8 mouse cellular contexts compared by ENCODE assay signal in the genomic region with DNA sequence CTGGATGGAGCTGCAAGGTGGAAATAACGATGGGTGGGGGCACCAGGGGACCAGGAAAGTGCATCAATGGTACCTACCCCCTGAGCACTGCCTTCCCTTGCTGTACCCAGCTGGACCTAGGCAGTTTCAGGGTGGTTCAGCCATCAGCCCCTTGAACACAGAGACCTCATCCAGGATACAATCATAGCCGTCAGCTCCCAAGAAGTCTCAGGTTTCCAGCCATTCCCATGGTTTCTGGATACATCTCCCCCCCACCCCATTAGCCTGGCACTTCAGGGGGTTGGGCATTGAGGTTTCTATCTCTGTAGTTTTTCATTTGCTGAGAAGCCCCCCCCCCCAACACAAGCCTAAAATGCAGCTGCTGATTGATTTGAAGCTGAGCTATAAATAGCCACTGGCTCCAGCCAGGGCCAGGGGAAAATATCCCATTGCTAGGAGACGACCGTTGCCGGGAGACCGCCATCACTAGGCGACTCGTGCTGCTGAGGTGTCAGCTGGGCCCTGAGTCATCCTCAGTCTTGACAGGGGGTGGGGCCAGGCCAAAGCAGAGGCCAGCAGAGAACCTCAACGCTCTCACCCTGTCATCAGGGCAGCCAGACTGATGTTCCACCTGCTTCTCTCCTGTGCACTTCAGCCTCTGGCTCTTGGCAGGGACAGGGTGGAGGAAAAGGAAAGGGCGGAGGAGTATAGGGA. TPM values are rescaled to one million over a fixed set of nuclear protein-coding genes. Genes with fewer than 3 reads are reported as not detected.
DNase-seq lines count a peak whose midpoint lies in the region; ATAC-seq and TF ChIP-seq lines count a peak whose summit lies in the region.
"Had no signal": no experiment of that assay in that cellular context is flagged by ENCODE, and none has a peak within 500 bp of the region (broad histone marks: within the 10 kb centered on the region; RNA-seq: fewer than 3 reads in every experiment).

No protein-coding gene starts in this region.

- in situ Hi-C loops in Patski (cut with MboI; ENCODE audit: low pct_unique_long_range_greater_than_20kb): loop anchor here (5.0 kb wide), 2 partner anchors 36 to 71 kb away; no protein-coding TSS in a partner anchor

- POLR2A ChIA-PET in Patski (lab: Charles Lee): interaction anchor here (0.6 to 1.5 kb wide), 5 partner anchors 11 to 230 kb away, joined by 3 to 7 read pairs (median 4); a partner anchor contains a TSS

- H3K27ac ChIP-seq in intestine, embryonic 16.5 days (ENCODE audit: low read length): no peak overlapping the region
- H3K27ac ChIP-seq in midbrain, embryonic 15.5 days: peak overlapping the region; percentile 93
- H3K27ac ChIP-seq in liver, embryonic 12.5 days: no peak overlapping the region

- no peak for DNase-seq in Patski (ENCODE audit: low read depth, low spot score)
- peak; percentile 96 for DNase-seq in brain, embryonic 14.5 days (ENCODE audit: low read depth)
- peak; percentile 70 for DNase-seq in gastrocnemius, postnatal 14 days
- no peak for DNase-seq in thymus, postnatal 0 days (ENCODE audit: low spot score)

- H3K4me3 ChIP-seq in intestine, embryonic 16.5 days (ENCODE audit: low read length): no peak overlapping the region
- peak overlapping the region; percentile 18 for H3K4me3 ChIP-seq in midbrain, embryonic 15.5 days
- H3K4me3 ChIP-seq in liver, embryonic 12.5 days: no peak overlapping the region
- H3K4me3 ChIP-seq: megakaryocyte, embryonic 14.5 days had no signal

- no peaks in the 10 kb centered on the region for H3K9me3 ChIP-seq in intestine, embryonic 16.5 days (ENCODE audit: control insufficient read depth, low read length)
- no peaks in the 10 kb centered on the region for H3K9me3 ChIP-seq in midbrain, embryonic 15.5 days
- no peaks in the 10 kb centered on the region for H3K9me3 ChIP-seq in liver, embryonic 12.5 days (replicated peaks)
- H3K9me3 ChIP-seq: megakaryocyte, embryonic 14.5 days had no signal

- no peaks in the 10 kb centered on the region for H3K4me1 ChIP-seq in intestine, embryonic 16.5 days (ENCODE audit: control insufficient read depth, insufficient read depth, low read length)
- peaks cover 31% of the 10 kb centered on the region for H3K4me1 ChIP-seq in midbrain, embryonic 15.5 days
- no peaks in the 10 kb centered on the region; the same call in 1 of the 2 replicates for H3K4me1 ChIP-seq in liver, embryonic 12.5 days

- intact Hi-C loops in gastrocnemius, postnatal 14 days (cut with DNase I; ENCODE audit: low total_unique reads): loop anchor here (2.0 kb wide), 1 partner anchor 30 kb away; a partner anchor contains a TSS

- H3K27me3 ChIP-seq in Patski: no peaks in the 10 kb centered on the region
- H3K27me3 ChIP-seq in intestine, embryonic 16.5 days (replicated peaks; ENCODE audit: control insufficient read depth, insufficient read depth, low read length): no peaks in the 10 kb centered on the region
- H3K27me3 ChIP-seq in midbrain, embryonic 15.5 days (replicated peaks): no peaks in the 10 kb centered on the region
- peaks cover 54% of the 10 kb centered on the region for H3K27me3 ChIP-seq in liver, embryonic 12.5 days (replicated peaks)

- ATAC-seq in Patski: peak; percentile 61
- ATAC-seq in intestine, embryonic 16.5 days: peak; percentile 45
- peak; percentile 94 for ATAC-seq in midbrain, embryonic 15.5 days (replicated peaks)
- no peak for ATAC-seq in liver, embryonic 12.5 days

- CTCF ChIA-PET in Patski (lab: Charles Lee): interaction anchor here (0.7 to 2.3 kb wide), 3 partner anchors 40 to 71 kb away, joined by 3 to 9 read pairs (median 4); no protein-coding TSS in a partner anchor

- 11% methylated on average over 10 of the region's 10 CpGs for WGBS in intestine, embryonic 16.5 days
- 9% methylated on average over 10 of the region's 10 CpGs for WGBS in midbrain, embryonic 15.5 days
- WGBS in liver, embryonic 12.5 days (ENCODE audit: insufficient replicate concordance): 14% methylated on average over 10 of the region's 10 CpGs

- no peak for TF ChIP-seq POLR2A in brain, embryonic 14.5 days (IDR thresholded peaks at IDR 0.05; ENCODE audit: borderline replicate concordance, extremely low read depth, insufficient read depth, insufficient read length, poor library complexity, severe bottlenecking)

- TF ChIP-seq CTCF in Patski (IDR thresholded peaks at IDR 0.05): no peak
- TF ChIP-seq CTCF in brain, embryonic 14.5 days (IDR thresholded peaks at IDR 0.05; ENCODE audit: borderline replicate concordance, extremely low read depth, insufficient read depth, insufficient read length): no peak

- no peak overlapping the region for H3K4me2 ChIP-seq in intestine, embryonic 16.5 days (ENCODE audit: low read depth, low read length)
- H3K4me2 ChIP-seq in midbrain, embryonic 15.5 days: peak overlapping the region; percentile 43
- no peak overlapping the region for H3K4me2 ChIP-seq in liver, embryonic 12.5 days

- no peaks in the 10 kb centered on the region for H3K36me3 ChIP-seq in intestine, embryonic 16.5 days (ENCODE audit: control insufficient read depth, insufficient read depth, low read length)
- no peaks in the 10 kb centered on the region for H3K36me3 ChIP-seq in midbrain, embryonic 15.5 days (replicated peaks)
- H3K36me3 ChIP-seq in liver, embryonic 12.5 days: no peaks in the 10 kb centered on the region

- H3K9ac ChIP-seq in intestine, embryonic 16.5 days (ENCODE audit: low read depth, low read length): no peak overlapping the region
- peak overlapping the region; percentile 31 for H3K9ac ChIP-seq in midbrain, embryonic 15.5 days
- no peak overlapping the region for H3K9ac ChIP-seq in liver, embryonic 12.5 days

RNA-seq across cellular contexts. Expression of a gene that starts 5.9 kb away (rescaled TPM):
- polyA plus RNA-seq in Patski (2021): 4.0 TPM
- 91.8 and 101 TPM in 2 replicates for polyA plus RNA-seq in brain, embryonic 14.5 days (2012; rRNA removed)
- 1 to 10 TPM in 1 of 2 experiments, under 1 TPM in 1; 0.95 to 2.2 TPM for total RNA-seq in gastrocnemius, postnatal 14 days (2021)
- 2.2 and 2.4 TPM in 2 replicates for polyA plus RNA-seq in intestine, embryonic 16.5 days (2015; fragmentation: Nextera tagmentation; extraction: Ambion mirVana)
- polyA plus RNA-seq in midbrain, embryonic 15.5 days (2015; fragmentation: Nextera tagmentation; extraction: Ambion mirVana): 50.8 and 50.9 TPM in 2 replicates
- polyA plus RNA-seq in thymus, postnatal 0 days (2015; fragmentation: Nextera tagmentation; extraction: Ambion mirVana): 0.12 TPM in 1 of 2 replicates, not detected in the other
- 0.18 and 0.33 TPM in 2 replicates for polyA plus RNA-seq in liver, embryonic 12.5 days (2016; fragmentation: Nextera tagmentation; extraction: Ambion mirVana)

RNA-seq across cellular contexts. Expression of a gene that starts 6.0 kb away (rescaled TPM):
- polyA plus RNA-seq in Patski (2021): 39.8 TPM
- polyA plus RNA-seq in brain, embryonic 14.5 days (2012; rRNA removed): 107 and 109 TPM in 2 replicates
- 10 to 100 TPM; 46.6 to 60.9 TPM for total RNA-seq in gastrocnemius, postnatal 14 days (2021)
- polyA plus RNA-seq in intestine, embryonic 16.5 days (2015; fragmentation: Nextera tagmentation; extraction: Ambion mirVana): 34.6 and 37.0 TPM in 2 replicates
- 32.6 and 36.3 TPM in 2 replicates for polyA plus RNA-seq in midbrain, embryonic 15.5 days (2015; fragmentation: Nextera tagmentation; extraction: Ambion mirVana)
- polyA plus RNA-seq in thymus, postnatal 0 days (2015; fragmentation: Nextera tagmentation; extraction: Ambion mirVana): 68.5 and 71.6 TPM in 2 replicates
- polyA plus RNA-seq in liver, embryonic 12.5 days (2016; fragmentation: Nextera tagmentation; extraction: Ambion mirVana): 29.1 and 31.7 TPM in 2 replicates

RNA-seq across cellular contexts. Expression of a gene that starts 7.5 kb away (rescaled TPM):
- polyA plus RNA-seq in Patski (2021): 0.09 TPM
- polyA plus RNA-seq in brain, embryonic 14.5 days (2012; rRNA removed): 0.12 and 0.21 TPM in 2 replicates
- not detected for total RNA-seq in gastrocnemius, postnatal 14 days (2021)
- not detected in 2 replicates for polyA plus RNA-seq in intestine, embryonic 16.5 days (2015; fragmentation: Nextera tagmentation; extraction: Ambion mirVana)
- 1.3 TPM in 1 of 2 replicates, not detected in the other for polyA plus RNA-seq in midbrain, embryonic 15.5 days (2015; fragmentation: Nextera tagmentation; extraction: Ambion mirVana)
- not detected in 2 replicates for polyA plus RNA-seq in thymus, postnatal 0 days (2015; fragmentation: Nextera tagmentation; extraction: Ambion mirVana)
- polyA plus RNA-seq in liver, embryonic 12.5 days (2016; fragmentation: Nextera tagmentation; extraction: Ambion mirVana): not detected in 2 replicates

RNA-seq across cellular contexts. Expression of a gene that starts 10.3 kb away (rescaled TPM):
- polyA plus RNA-seq in Patski (2021): 73.5 TPM
- 93.9 and 145 TPM in 2 replicates for polyA plus RNA-seq in brain, embryonic 14.5 days (2012; rRNA removed)
- 10 to 100 TPM; 36.1 to 37.9 TPM for total RNA-seq in gastrocnemius, postnatal 14 days (2021)
- polyA plus RNA-seq in intestine, embryonic 16.5 days (2015; fragmentation: Nextera tagmentation; extraction: Ambion mirVana): 111 and 112 TPM in 2 replicates
- polyA plus RNA-seq in midbrain, embryonic 15.5 days (2015; fragmentation: Nextera tagmentation; extraction: Ambion mirVana): 92.6 and 93.7 TPM in 2 replicates
- polyA plus RNA-seq in thymus, postnatal 0 days (2015; fragmentation: Nextera tagmentation; extraction: Ambion mirVana): 126 and 131 TPM in 2 replicates
- 59.8 and 68.1 TPM in 2 replicates for polyA plus RNA-seq in liver, embryonic 12.5 days (2016; fragmentation: Nextera tagmentation; extraction: Ambion mirVana)

RNA-seq across cellular contexts. Expression of a gene that starts 16.6 kb away (rescaled TPM):
- polyA plus RNA-seq in Patski (2021): 0.30 TPM
- 0.08 and 0.11 TPM in 2 replicates for polyA plus RNA-seq in brain, embryonic 14.5 days (2012; rRNA removed)
- total RNA-seq in gastrocnemius, postnatal 14 days (2021): not detected
- polyA plus RNA-seq in intestine, embryonic 16.5 days (2015; fragmentation: Nextera tagmentation; extraction: Ambion mirVana): 0.16 and 0.27 TPM in 2 replicates
- polyA plus RNA-seq in midbrain, embryonic 15.5 days (2015; fragmentation: Nextera tagmentation; extraction: Ambion mirVana): 0.24 and 0.44 TPM in 2 replicates
- 0.27 and 0.47 TPM in 2 replicates for polyA plus RNA-seq in thymus, postnatal 0 days (2015; fragmentation: Nextera tagmentation; extraction: Ambion mirVana)
- 0.17 TPM in 1 of 2 replicates, not detected in the other for polyA plus RNA-seq in liver, embryonic 12.5 days (2016; fragmentation: Nextera tagmentation; extraction: Ambion mirVana)

Comparison
In these comparisons a context has a peak if more than half of its experiments do, and no peak if none do; other contexts are left out.
1. DNase-seq: peak in brain, embryonic 14.5 days (single experiment) and gastrocnemius, postnatal 14 days (single experiment); none in Patski (single experiment) and thymus, postnatal 0 days (single experiment).
2. RNA of a gene that starts 5.9 kb away (polyA plus RNA-seq): 91.8 to 101 TPM in brain, embryonic 14.5 days and 50.8 to 50.9 TPM in midbrain, embryonic 15.5 days; 4.0 TPM in Patski (single experiment), 2.2 to 2.4 TPM in intestine, embryonic 16.5 days, 0.18 to 0.33 TPM in liver, embryonic 12.5 days and 0.12 TPM in thymus, postnatal 0 days; every median in the first group is over 10 times any median in the second.